Mouse (Mus musculus) heart, embryonic 14.5 days (tissue): ENCODE data around the gene Fut11. TPM values are rescaled to one million over a fixed set of nuclear protein-coding genes. Genes with fewer than 3 reads are reported as not detected.

ENCODE experiments used
- ATAC-seq: fragments of 200-750 bp; cut with Nextera tagmentation; 2 replicates; pipeline ENCODE4 v1.8.0; 2017; ENCODE audit warnings: low read depth, moderate TSS enrichment; ENCODE audit not compliant: insufficient number of reproducible peaks, insufficient read depth, low FRiP score
- H3K27ac ChIP-seq, 2 experiments: fragments of 200-500 bp in 1 of 2; fragments of 300-500 bp in 1 of 2; sonication (generic) in 1 of 2; replicated peaks in 1 of 2; 2 replicates each; pipeline ENCODE4 v1.5.1; 2012 to 2014; ENCODE audit warnings: low read depth in 2 of 2, low read length in 2 of 2, control low read depth in 1 of 2, mild to moderate bottlenecking in 1 of 2, mixed read lengths in 1 of 2; ENCODE audit not compliant: control insufficient read depth in 1 of 2, insufficient read depth in 1 of 2
- H3K27me3 ChIP-seq: fragments of 300-500 bp; sonication (generic); 2 replicates; pipeline ENCODE4 v1.6.1; 2014; ENCODE audit warnings: mild to moderate bottlenecking, low read length, control low read depth; ENCODE audit not compliant: control insufficient read depth, insufficient read depth
- H3K36me3 ChIP-seq: fragments of 300-500 bp; sonication (generic); 2 replicates; pipeline ENCODE4 v1.6.1; 2014; ENCODE audit warnings: mild to moderate bottlenecking, control low read depth, low read length, mixed read lengths; ENCODE audit not compliant: control insufficient read depth, insufficient read depth
- H3K4me1 ChIP-seq, 2 experiments: fragments of 200-500 bp in 1 of 2; fragments of 300-500 bp in 1 of 2; sonication (generic) in 1 of 2; 2 replicates each; pipeline ENCODE4 v1.6.1; 2012 to 2014; ENCODE audit warnings: low read length in 2 of 2, control low read depth in 1 of 2, mixed read lengths in 1 of 2; ENCODE audit not compliant: control insufficient read depth in 2 of 2, insufficient read depth in 2 of 2
- H3K4me2 ChIP-seq: fragments of 300-500 bp; sonication (generic); 2 replicates; pipeline ENCODE4 v1.6.1; 2014; ENCODE audit warnings: mild to moderate bottlenecking, low read length
- H3K4me3 ChIP-seq, 2 experiments: fragments of 200-500 bp in 1 of 2; fragments of 300-500 bp in 1 of 2; sonication (generic) in 1 of 2; 2 replicates each; pipeline ENCODE4 v1.5.1; 2012 to 2014; ENCODE audit warnings: low read length in 2 of 2, mild to moderate bottlenecking in 2 of 2, control low read depth in 1 of 2, low read depth in 1 of 2, moderate library complexity in 1 of 2; ENCODE audit not compliant: control insufficient read depth in 1 of 2, insufficient read depth in 1 of 2
- H3K9ac ChIP-seq: fragments of 300-500 bp; sonication (generic); 2 replicates; pipeline ENCODE4 v1.6.1; 2014; ENCODE audit warnings: mild to moderate bottlenecking, low read length
- H3K9me3 ChIP-seq: fragments of 300-500 bp; sonication (generic); 2 replicates; pipeline ENCODE4 v1.6.1; 2016; ENCODE audit warnings: low read length, control low read depth; ENCODE audit not compliant: control insufficient read depth
- WGBS: fragments of 180-500 bp; shearing (Covaris S2); extraction: QIAGEN DNeasy Blood & Tissue Kit; methylation state at CpG from one replicate; pipeline ENCODE4 v1.1.7; 2014; 5-methylcytosine and 5-hydroxymethylcytosine counted together
- polyA plus RNA-seq: library from polyadenylated mRNA; unstranded; fragments of >200 nt; fragmentation: Nextera tagmentation; extraction: Ambion mirVana; gene quantifications from 2 replicates; pipeline ENCODE4 v1.2.1, GENCODE M21; 2014

Gene Fut11
- polyA plus RNA-seq = 16.5 and 17.8 TPM in 2 replicates

- Histone ChIP-seq H3K4me2 (peak within 1 kb of the TSS; percentile 83), H3K4me3 (peak within 1 kb of the TSS; percentile 60 to 72), H3K27ac (peak within 1 kb of the TSS; percentile 82 to 96), H3K4me1 (peaks cover 14 to 40% of the 10 kb centered on the region in 2 experiments), H3K27me3 (no peaks in the 10 kb centered on the region), H3K36me3 (peaks cover 68% of the 10 kb centered on the region), H3K9ac (peak within 1 kb of the TSS; percentile 93), H3K9me3 (no peaks in the 10 kb centered on the region)
- under 1% methylated on average over 99 of the region's 111 CpGs for WGBS
- ATAC-seq = peak; percentile 90
Measured at GRCm38 (mm10) chr14:20694884-20695760, at the start of gene Fut11. Fut11 (plus strand) TSS chr14:20694968.

- Histone ChIP-seq H3K4me2 (no peak overlapping the region), H3K4me3 (no peak overlapping the region), H3K27ac (no peak overlapping the region), H3K9me3 (no peaks in the 10 kb centered on the region), H3K4me1 (0 out of 4 replicates have a peak, but pooled peaks cover 2 to 6% of the 10 kb centered on the region in 2 experiments), H3K9ac (no peak overlapping the region), H3K36me3 (no peaks in the 10 kb centered on the region), H3K27me3 (no peaks in the 10 kb centered on the region)
- WGBS = 35% methylated on average over 3 of the region's 3 CpGs
- ATAC-seq = no peak
Measured at GRCm38 (mm10) chr14:20645547-20645946, 49.2 kb upstream of the Fut11 start.

GRCm38 (mm10) chr14:20646381-20646780 is 48.4 kb upstream of the Fut11 start:
- Histone ChIP-seq H3K4me2 (no peak overlapping the region), H3K27me3 (no peaks in the 10 kb centered on the region), H3K4me3 (no peak overlapping the region), H3K36me3 (no peaks in the 10 kb centered on the region), H3K9ac (no peak overlapping the region), H3K4me1 (0 out of 4 replicates have a peak, but pooled peaks cover 2 to 6% of the 10 kb centered on the region in 2 experiments), H3K9me3 (no peaks in the 10 kb centered on the region), H3K27ac (no peak overlapping the region)
- no peak for ATAC-seq

GRCm38 (mm10) chr14:20651000-20651399 is 43.8 kb upstream of the Fut11 start:
- 78% methylated on average over 2 of the region's 2 CpGs for whole genome bisulfite sequencing
- no peaks in the 10 kb centered on the region for H3K27me3 ChIP-seq
- no peak overlapping the region for H3K27ac ChIP-seq
- H3K4me2 ChIP-seq = no peak overlapping the region
- no peak overlapping the region for H3K4me3 ChIP-seq
- no peaks in the 10 kb centered on the region for H3K9me3 ChIP-seq
- peaks cover 11 to 13% of the 10 kb centered on the region in 2 experiments for H3K4me1 ChIP-seq
- no peak overlapping the region for H3K9ac ChIP-seq
- no peak for ATAC-seq
- H3K36me3 ChIP-seq = no peaks in the 10 kb centered on the region

- peaks cover 14 to 19% of the 10 kb centered on the region in 2 experiments for H3K4me1 ChIP-seq
- 0 out of 4 replicates have a peak overlapping the region, but pooled peaks of 1 of the 2 experiments have one; percentile 24 for H3K27ac ChIP-seq
- WGBS = 39% methylated on average over 4 of the region's 4 CpGs
- H3K4me3 ChIP-seq = no peak overlapping the region
- no peak overlapping the region for H3K4me2 ChIP-seq
- H3K9me3 ChIP-seq = no peaks in the 10 kb centered on the region
- no peaks in the 10 kb centered on the region for H3K36me3 ChIP-seq
- ATAC-seq = no peak
- 0 out of 2 replicates have a peak overlapping the region, but pooled peaks have one; percentile 21 for H3K9ac ChIP-seq
- no peaks in the 10 kb centered on the region for H3K27me3 ChIP-seq
Measured at GRCm38 (mm10) chr14:20651722-20652256, 43.0 kb upstream of the Fut11 start.

GRCm38 (mm10) chr14:20654690-20655421 is 39.9 kb upstream of the Fut11 start:
- WGBS = 60% methylated on average over 9 of the region's 9 CpGs
- Histone ChIP-seq H3K4me2 (no peak overlapping the region), H3K27me3 (no peaks in the 10 kb centered on the region), H3K4me1 (peaks cover 14 to 21% of the 10 kb centered on the region in 2 experiments), H3K27ac (peak overlapping the region; percentile 15 to 52; a peak in 2 of 4 replicates), H3K9ac (no peak overlapping the region), H3K9me3 (no peaks in the 10 kb centered on the region), H3K4me3 (no peak overlapping the region), H3K36me3 (peaks cover 4% of the 10 kb centered on the region; the same call in 1 of the 2 replicates)
- no peak for ATAC-seq

GRCm38 (mm10) chr14:20655731-20656130 is 39.0 kb upstream of the Fut11 start:
- peak overlapping the region; percentile 60 for H3K9ac ChIP-seq
- WGBS = 44% methylated on average over 9 of the region's 9 CpGs
- no peak for ATAC-seq
- no peaks in the 10 kb centered on the region for H3K9me3 ChIP-seq
- peak overlapping the region; percentile 59 for H3K4me2 ChIP-seq
- no peaks in the 10 kb centered on the region for H3K27me3 ChIP-seq
- H3K4me1 ChIP-seq = peaks cover 19 to 28% of the 10 kb centered on the region in 2 experiments
- H3K4me3 ChIP-seq = peak overlapping the region in 1 of 2 experiments; percentile 25; a peak in 2 of 4 replicates
- peaks cover 11% of the 10 kb centered on the region; the same call in 1 of the 2 replicates for H3K36me3 ChIP-seq
- peak overlapping the region; percentile 15 to 52 for H3K27ac ChIP-seq
